Mouse (Mus musculus): ENCODE data around the gene Mrc2. TPM values are rescaled to one million over a fixed set of nuclear protein-coding genes. Genes with fewer than 3 reads are reported as not detected.

Mrc2 gene
- total RNA-seq, 4 experiments from 2014 or later: 15.4 to 31.1 (median 22.2) TPM

GRCm38 (mm10) chr11:105390290-105390689 lies 97.8 kb downstream of the Mrc2 start:
- DNase-seq: no peak

Other genes with a start within 250 kb of the Mrc2 start
- gene Efcab3, start 229.1 kb upstream of the Mrc2 start, total RNA-seq (2022): under 1 TPM in 2 of 4 experiments, not detected in 2; 0.86 to 0.95 TPM
- 10 to 100 TPM; 21.6 to 28.6 (median 24.8) TPM for gene Mettl2, start 166.2 kb upstream of the Mrc2 start, total RNA-seq (2022)
- not detected for gene Gm10842, start 145.8 kb upstream of the Mrc2 start, total RNA-seq (2022)
- gene Tlk2, start 113.8 kb upstream of the Mrc2 start, total RNA-seq (2022): 10 to 100 TPM; 44.2 to 59.4 (median 50.1) TPM
- not detected for gene March10, start 164.1 kb downstream of the Mrc2 start, total RNA-seq (2022)